Mouse (Mus musculus) hindbrain, embryonic 11.5 days (tissue): ENCODE data around the gene Ggn. TPM values are rescaled to one million over a fixed set of nuclear protein-coding genes. Genes with fewer than 3 reads are reported as not detected.

Experiments used
- ATAC-seq: fragments of 200-750 bp; cut with Nextera tagmentation; 2 replicates; pipeline ENCODE4 v1.8.0; 2017; ENCODE audit warnings: mild to moderate bottlenecking, moderate TSS enrichment, moderate library complexity; ENCODE audit not compliant: low FRiP score
- DNase-seq: peaks from one replicate; pipeline ENCODE4 v3.0.0-alpha.2; 2015; ENCODE audit warnings: low spot score
- H3K27ac ChIP-seq: fragments of 300-500 bp; sonication (generic); 2 replicates; pipeline ENCODE4 v1.5.1; 2014; ENCODE audit warnings: mild to moderate bottlenecking, low read depth, low read length
- H3K27me3 ChIP-seq: fragments of 300-500 bp; sonication (generic); 2 replicates; pipeline ENCODE4 v1.6.1; 2014; ENCODE audit warnings: mild to moderate bottlenecking, low read length, moderate library complexity, mixed read lengths; ENCODE audit not compliant: control insufficient read depth, insufficient read depth
- H3K36me3 ChIP-seq: fragments of 300-500 bp; sonication (generic); 2 replicates; pipeline ENCODE4 v1.6.1; 2014; ENCODE audit warnings: mild to moderate bottlenecking, low read length, moderate library complexity, mixed read lengths; ENCODE audit not compliant: control insufficient read depth, insufficient read depth
- H3K4me1 ChIP-seq: fragments of 300-500 bp; sonication (generic); replicated peaks from 2 replicates; pipeline ENCODE4 v1.6.1; 2014; ENCODE audit warnings: low read length, mixed read lengths; ENCODE audit not compliant: control insufficient read depth, insufficient read depth
- H3K4me2 ChIP-seq: fragments of 300-500 bp; sonication (generic); replicated peaks from 2 replicates; pipeline ENCODE4 v1.6.1; 2014; ENCODE audit warnings: mild to moderate bottlenecking, low read depth, low read length
- H3K4me3 ChIP-seq: fragments of 300-500 bp; sonication (generic); 2 replicates; pipeline ENCODE4 v1.5.1; 2014; ENCODE audit warnings: low read depth, low read length
- H3K9ac ChIP-seq: fragments of 300-500 bp; sonication (generic); 2 replicates; pipeline ENCODE4 v1.6.1; 2014; ENCODE audit warnings: low read depth, low read length
- H3K9me3 ChIP-seq: fragments of 300-500 bp; sonication (generic); 2 replicates; pipeline ENCODE4 v1.6.1; 2016; ENCODE audit warnings: low read length; ENCODE audit not compliant: control insufficient read depth
- WGBS: fragments of 180-500 bp; shearing (Covaris S2); extraction: QIAGEN DNeasy Blood & Tissue Kit; methylation state at CpG from one replicate; pipeline ENCODE4 v1.1.7; 2014; 5-methylcytosine and 5-hydroxymethylcytosine counted together
- polyA plus RNA-seq: library from polyadenylated mRNA; unstranded; fragments of >200 nt; fragmentation: Nextera tagmentation; extraction: Ambion mirVana; gene quantifications from 2 replicates; pipeline ENCODE4 v1.2.1, GENCODE M21; 2014

Gene Ggn
- polyA plus RNA-seq, 1 experiment from 2014 or later, result 0.69 TPM

GRCm38 (mm10) chr7:29155196-29155837 is 14.7 kb upstream of the Ggn start:
- Histone ChIP-seq H3K4me2 (peak overlapping the region; percentile 86), H3K36me3 (no peaks in the 10 kb centered on the region), H3K4me3 (peak overlapping the region; percentile 69), H3K9me3 (no peaks in the 10 kb centered on the region), H3K4me1 (no peaks in the 10 kb centered on the region), H3K27me3 (peaks cover 6% of the 10 kb centered on the region; the same call in 1 of the 2 replicates), H3K27ac (peak overlapping the region; percentile 72), H3K9ac (peak overlapping the region; percentile 66)
- DNase-seq (peak; percentile 92), ATAC-seq (peak; percentile 92)
- 7% methylated on average over 35 of the region's 37 CpGs for WGBS

- Histone ChIP-seq H3K9ac (peak within 1 kb of the TSS; percentile 66), H3K4me1 (no peaks in the 10 kb centered on the region), H3K4me2 (peak within 1 kb of the TSS; percentile 86), H3K9me3 (no peaks in the 10 kb centered on the region), H3K27me3 (peaks cover 6% of the 10 kb centered on the region; the same call in 1 of the 2 replicates), H3K27ac (peak within 1 kb of the TSS; percentile 72), H3K36me3 (no peaks in the 10 kb centered on the region), H3K4me3 (peak within 1 kb of the TSS; percentile 69)
- ATAC-seq, result peak; percentile 86
- DNase-seq, result peak; percentile 89
- WGBS, result 4% methylated on average over 67 of the region's 68 CpGs
These were observed 13.9 kb upstream of the Ggn start, which contains the start of gene Fam98c for GRCm38 (mm10) chr7:29155838-29156782. TSS of gene Fam98c (minus strand) at chr7:29156234.

GRCm38 (mm10) chr7:29158264-29158663 is 11.7 kb upstream of the Ggn start:
- ATAC-seq, result no peak
- H3K36me3 ChIP-seq, result no peaks in the 10 kb centered on the region
- 0% methylated on average over 5 of the region's 5 CpGs for WGBS
- no peak overlapping the region for H3K9ac ChIP-seq
- no peak overlapping the region for H3K4me2 ChIP-seq
- no peak for DNase-seq
- H3K4me3 ChIP-seq, result no peak overlapping the region
- peaks cover 6% of the 10 kb centered on the region; the same call in 1 of the 2 replicates for H3K27me3 ChIP-seq
- H3K9me3 ChIP-seq, result no peaks in the 10 kb centered on the region
- no peaks in the 10 kb centered on the region for H3K4me1 ChIP-seq
- no peak overlapping the region for H3K27ac ChIP-seq

- H3K27ac ChIP-seq, result no peak overlapping the region
- no peaks in the 10 kb centered on the region for H3K9me3 ChIP-seq
- 82% methylated on average over 5 of the region's 5 CpGs for WGBS
- H3K36me3 ChIP-seq, result no peaks in the 10 kb centered on the region
- DNase-seq (no peak), ATAC-seq (no peak)
- H3K4me1 ChIP-seq, result no peaks in the 10 kb centered on the region
- peaks cover 7% of the 10 kb centered on the region; the same call in 1 of the 2 replicates for H3K27me3 ChIP-seq
- H3K4me2 ChIP-seq, result no peak overlapping the region
- no peak overlapping the region for H3K9ac ChIP-seq
- H3K4me3 ChIP-seq, result no peak overlapping the region
These were observed 7.7 kb upstream of the Ggn start for GRCm38 (mm10) chr7:29162294-29162693.

- no peak for DNase-seq
- H3K4me2 ChIP-seq, result no peak overlapping the region
- H3K36me3 ChIP-seq, result no peaks in the 10 kb centered on the region
- H3K4me3 ChIP-seq, result no peak overlapping the region
- H3K4me1 ChIP-seq, result no peaks in the 10 kb centered on the region
- peaks cover 7% of the 10 kb centered on the region; the same call in 1 of the 2 replicates for H3K27me3 ChIP-seq
- no peak overlapping the region for H3K9ac ChIP-seq
- H3K27ac ChIP-seq, result no peak overlapping the region
- WGBS, result 27% methylated on average over 9 of the region's 9 CpGs
- ATAC-seq, result no peak
- no peaks in the 10 kb centered on the region for H3K9me3 ChIP-seq
These were observed 7.1 kb upstream of the Ggn start for GRCm38 (mm10) chr7:29162750-29163525.

- Histone ChIP-seq H3K4me3 (peak overlapping the region; percentile 73), H3K9ac (no peak overlapping the region), H3K27ac (no peak overlapping the region), H3K4me1 (peaks cover 12% of the 10 kb centered on the region), H3K9me3 (no peaks in the 10 kb centered on the region), H3K27me3 (peaks cover 20% of the 10 kb centered on the region), H3K4me2 (peak overlapping the region; percentile 81), H3K36me3 (no peaks in the 10 kb centered on the region)
- 11% methylated on average over 19 of the region's 19 CpGs for WGBS
- ATAC-seq (no peak), DNase-seq (no peak)
These were observed 2.4 kb upstream of the Ggn start for GRCm38 (mm10) chr7:29167656-29168055.

GRCm38 (mm10) chr7:29168121-29168695 is 1.8 kb upstream of the Ggn start:
- ATAC-seq (no peak), DNase-seq (peak; percentile 39)
- H3K36me3 ChIP-seq, result 0 out of 2 replicates have a peak, but pooled peaks cover 4% of the 10 kb centered on the region
- H3K27me3 ChIP-seq, result peaks cover 25% of the 10 kb centered on the region
- H3K4me1 ChIP-seq, result peaks cover 12% of the 10 kb centered on the region
- WGBS, result under 1% methylated on average over 10 of the region's 10 CpGs
- H3K4me2 ChIP-seq, result peak overlapping the region; percentile 81
- H3K9me3 ChIP-seq, result no peaks in the 10 kb centered on the region
- 0 out of 2 replicates have a peak overlapping the region, but pooled peaks have one; percentile 66 for H3K27ac ChIP-seq
- H3K4me3 ChIP-seq, result peak overlapping the region; percentile 73
- peak overlapping the region; percentile 70; the same call in 1 of the 2 replicates for H3K9ac ChIP-seq

GRCm38 (mm10) chr7:29168791-29169230 is 1.2 kb upstream of the Ggn start:
- peak; percentile 15; the same call in 1 of the 2 replicates for ATAC-seq
- Histone ChIP-seq H3K27me3 (peaks cover 30% of the 10 kb centered on the region), H3K27ac (peak overlapping the region; percentile 66; the same call in 1 of the 2 replicates)

More at GRCm38 (mm10) chr7:29168791-29169230, 1.2 kb upstream of the Ggn start:
- peak; percentile 74 for DNase-seq
- Histone ChIP-seq H3K4me2 (peak overlapping the region; percentile 81), H3K4me1 (peaks cover 12% of the 10 kb centered on the region), H3K36me3 (peaks cover 7% of the 10 kb centered on the region; the same call in 1 of the 2 replicates), H3K9ac (peak overlapping the region; percentile 70), H3K9me3 (no peaks in the 10 kb centered on the region), H3K4me3 (peak overlapping the region; percentile 73)
- WGBS, result 0% methylated on average over 14 of the region's 14 CpGs
